Mouse (Mus musculus) erythroblast, embryonic 14.5 days (primary cell): ENCODE data around the gene Dnajb1.

Experiments used
- GATA1 ChIP-seq: IDR thresholded peaks from 2 replicates; pipeline ENCODE4 v1.6.1; 2012; ENCODE audit warnings: low read length, inconsistent platforms, mixed read lengths
- TAL1 ChIP-seq: IDR thresholded peaks from 3 replicates; pipeline ENCODE4 v1.6.1; 2012; ENCODE audit warnings: low read length, inconsistent platforms, mixed read lengths

DNA sequence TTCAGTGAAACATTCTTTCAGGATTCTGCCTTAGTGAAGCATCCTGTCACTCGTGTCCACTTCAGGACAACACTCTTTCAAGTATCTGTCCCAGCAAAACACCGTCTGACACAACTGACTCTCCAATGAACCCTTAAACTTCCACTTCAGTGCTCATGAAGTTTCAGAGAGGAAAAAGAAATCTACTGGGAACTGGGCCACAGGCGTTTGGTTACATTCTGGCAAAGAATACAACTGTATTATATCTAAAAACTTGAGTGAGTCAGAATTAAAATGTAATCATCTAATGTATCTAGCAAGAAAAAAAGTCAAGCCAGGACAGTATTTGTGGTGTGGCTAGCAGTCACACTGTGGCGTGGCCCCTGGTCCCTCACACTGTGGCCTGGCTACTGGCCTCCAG is 30.9 kb downstream of the Dnajb1 start:
- no peak for TF ChIP-seq GATA1
- no peak for TF ChIP-seq TAL1
